Mouse (Mus musculus): ENCODE results near the gene Galm. TPM values are rescaled to one million over a fixed set of nuclear protein-coding genes. Genes with fewer than 3 reads are reported as not detected.

The Galm gene
- polyA plus RNA-seq, 3 experiments from 2014 or later: 36.2 to 50.6 (median 42.1) TPM

DNA sequence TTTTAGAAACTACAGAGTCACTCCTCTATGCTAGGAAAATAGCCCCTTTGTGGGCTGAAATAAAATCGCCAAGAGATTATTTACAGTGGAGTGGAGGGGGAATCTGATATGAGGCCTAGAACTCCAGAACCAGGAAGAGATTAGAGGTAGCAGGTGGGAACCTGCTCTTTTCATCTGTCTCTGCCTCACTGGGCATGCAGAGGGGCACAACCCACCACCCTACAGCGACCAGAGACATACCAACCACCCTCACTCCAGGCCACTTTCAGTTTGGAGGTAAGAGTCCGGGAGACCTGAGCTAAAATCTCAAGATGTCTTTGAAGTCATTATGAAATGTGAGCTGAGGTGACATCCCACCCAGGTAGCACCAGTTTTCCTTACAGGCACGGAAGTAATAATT lies 2.1 kb downstream of the Galm start:
- no peak for ATAC-seq

DNA sequence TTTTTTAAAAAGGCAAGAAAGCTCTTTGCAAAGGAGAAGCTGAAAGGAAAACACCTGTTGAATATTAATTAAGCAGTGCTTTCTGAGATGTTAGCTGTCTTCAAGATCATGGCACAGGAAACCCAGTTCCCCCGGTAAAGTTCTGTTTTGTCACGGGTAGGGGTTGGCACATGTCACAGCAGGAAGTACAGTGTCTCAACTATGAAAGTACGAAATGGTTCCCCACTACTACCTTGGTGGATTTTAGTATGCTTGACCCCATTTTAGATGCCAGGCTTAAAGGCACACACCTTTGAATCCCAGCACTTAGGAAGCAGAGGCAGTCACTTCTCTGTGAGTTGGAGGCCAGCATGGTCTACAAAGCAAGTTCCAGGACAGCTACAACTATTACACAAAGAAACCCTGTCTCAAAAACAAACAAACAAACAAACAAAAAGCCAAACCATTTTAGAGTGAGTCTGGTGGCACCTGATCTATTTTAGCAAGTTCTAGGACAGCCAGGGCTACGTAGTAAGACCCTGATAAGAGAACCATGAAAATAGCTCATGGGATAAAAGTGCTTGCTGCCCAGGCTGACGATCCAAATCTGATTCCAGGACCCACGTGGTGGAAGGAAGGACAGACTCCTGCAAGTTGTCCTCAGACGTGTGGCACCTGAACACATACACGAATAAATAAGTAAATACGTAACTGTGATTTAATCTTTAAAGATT lies 3.6 kb downstream of the Galm start:
- ATAC-seq: peak; percentile 81

DNA sequence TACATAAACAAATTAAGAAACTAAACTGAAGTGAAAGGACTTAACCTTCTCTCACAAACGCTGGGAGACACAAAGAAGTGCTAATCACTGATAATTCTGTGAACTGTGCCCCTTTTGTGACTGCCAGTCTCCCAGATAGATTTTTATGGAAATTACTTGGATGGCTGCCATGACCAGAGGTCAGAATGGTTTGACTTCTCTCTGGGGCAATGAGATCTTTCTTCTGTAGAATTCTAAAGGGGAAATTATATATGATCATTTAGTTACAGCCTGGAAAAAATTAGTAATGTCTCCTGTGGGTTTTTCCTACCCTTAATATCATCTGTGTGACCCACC lies 4.1 kb downstream of the Galm start:
- ATAC-seq: no peak

DNA sequence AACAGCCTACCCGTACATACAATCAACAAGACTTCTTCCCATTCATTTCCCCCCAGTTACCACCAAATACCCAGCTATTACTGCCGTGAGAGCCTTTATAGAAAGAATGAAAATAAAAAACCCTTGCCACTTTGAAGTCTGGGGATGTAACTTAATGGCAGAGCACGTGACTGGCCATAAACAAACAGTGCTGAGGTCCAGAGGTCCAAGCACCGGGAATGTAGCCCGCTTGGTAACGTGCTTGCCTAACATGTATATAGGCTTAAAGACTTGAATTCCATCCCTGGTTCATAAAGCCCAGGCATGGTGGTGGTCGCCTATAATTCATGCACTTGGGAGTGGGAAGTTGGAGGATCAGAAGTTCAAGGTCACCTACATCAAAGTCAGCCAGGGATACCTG lies 4.6 kb downstream of the Galm start:
- ATAC-seq: no peak

DNA sequence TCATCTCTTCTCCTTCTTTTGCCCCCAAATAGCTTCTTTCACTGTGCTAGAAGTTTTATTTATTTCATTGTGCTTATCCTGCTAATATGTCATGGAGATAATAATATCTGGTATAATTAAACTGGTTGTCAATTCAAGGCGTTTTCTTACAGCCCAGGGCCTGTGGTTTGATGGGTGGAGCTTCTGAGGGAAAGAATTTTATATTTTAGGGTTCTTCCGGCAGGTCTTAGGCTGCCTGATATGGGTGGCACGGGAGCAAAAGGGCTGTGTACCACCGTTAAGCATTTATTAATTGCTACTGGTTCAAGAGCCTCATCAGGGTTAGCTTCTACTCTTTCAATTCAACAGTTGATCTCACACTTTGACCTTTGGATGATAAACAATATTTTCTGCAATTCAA lies 5.2 kb downstream of the Galm start:
- ATAC-seq: peak; percentile 49

DNA sequence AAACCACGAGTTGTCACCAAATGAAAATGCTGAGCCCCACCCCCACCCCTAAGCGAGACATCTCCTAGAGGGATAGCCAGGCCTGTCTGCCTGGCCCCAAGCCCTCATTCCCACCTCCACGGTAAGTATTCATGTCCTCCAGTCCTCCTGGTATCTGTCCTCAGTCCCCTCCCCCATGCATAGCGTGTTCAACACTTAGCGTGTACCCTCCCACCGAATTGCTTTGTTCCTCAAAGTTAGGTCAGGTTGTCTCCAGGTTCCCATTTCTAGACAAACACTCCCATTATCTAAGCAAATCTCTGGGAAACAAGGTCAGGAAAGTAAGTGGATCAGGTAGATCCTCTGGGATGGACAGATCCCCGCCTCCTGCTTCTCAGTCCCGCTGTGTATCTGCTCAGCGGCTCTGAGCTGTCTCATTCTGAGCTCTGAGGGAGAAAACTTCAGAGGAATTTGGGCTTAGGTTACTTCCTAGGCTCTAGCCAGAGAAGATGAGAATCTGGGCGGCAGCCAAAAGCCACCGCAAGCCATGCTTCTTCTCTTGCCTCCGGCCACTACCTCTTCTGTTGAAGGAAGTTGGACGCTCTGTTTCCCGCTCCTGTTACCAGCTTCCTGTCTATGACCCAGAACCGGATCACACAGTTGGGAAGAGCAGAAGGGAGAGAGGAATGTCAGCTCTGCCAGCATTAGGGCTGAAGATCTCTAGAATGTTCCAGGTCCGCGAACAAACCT lies 11.3 kb downstream of the Galm start:
- no peak for ATAC-seq

DNA sequence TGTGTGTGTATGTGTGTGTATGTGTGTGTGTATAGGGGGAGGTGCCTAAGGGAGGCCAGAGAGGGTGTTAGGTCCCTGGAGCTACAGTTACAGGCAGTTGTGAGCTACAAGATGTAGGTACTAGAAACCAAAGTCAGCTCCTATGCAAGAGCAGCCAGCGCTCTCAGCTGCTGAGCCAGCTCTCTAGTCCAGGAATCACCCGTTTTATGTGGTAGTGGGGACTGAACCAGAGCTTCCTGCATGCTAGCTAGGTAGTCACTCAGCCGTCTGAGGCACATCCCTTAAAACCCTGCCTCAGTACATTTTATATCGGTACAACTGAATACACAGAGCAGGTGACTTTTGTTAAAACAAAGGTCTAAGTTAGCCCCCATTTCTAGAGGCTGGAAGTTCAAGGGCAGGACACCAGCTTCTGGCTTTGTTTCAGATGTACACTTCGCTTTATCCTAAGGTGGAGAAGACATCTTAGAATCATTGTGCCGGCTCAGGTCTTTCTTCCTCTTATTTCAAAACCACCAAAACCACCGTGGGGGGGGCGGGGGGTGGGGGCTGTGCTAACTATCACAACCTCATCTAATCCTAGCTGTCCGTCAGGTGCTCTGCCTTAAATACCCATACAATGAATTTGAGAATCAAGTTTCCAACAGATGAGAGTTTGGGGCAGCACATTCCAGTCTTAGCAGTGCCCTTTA lies 12.6 kb downstream of the Galm start:
- ATAC-seq: peak; percentile 97

DNA sequence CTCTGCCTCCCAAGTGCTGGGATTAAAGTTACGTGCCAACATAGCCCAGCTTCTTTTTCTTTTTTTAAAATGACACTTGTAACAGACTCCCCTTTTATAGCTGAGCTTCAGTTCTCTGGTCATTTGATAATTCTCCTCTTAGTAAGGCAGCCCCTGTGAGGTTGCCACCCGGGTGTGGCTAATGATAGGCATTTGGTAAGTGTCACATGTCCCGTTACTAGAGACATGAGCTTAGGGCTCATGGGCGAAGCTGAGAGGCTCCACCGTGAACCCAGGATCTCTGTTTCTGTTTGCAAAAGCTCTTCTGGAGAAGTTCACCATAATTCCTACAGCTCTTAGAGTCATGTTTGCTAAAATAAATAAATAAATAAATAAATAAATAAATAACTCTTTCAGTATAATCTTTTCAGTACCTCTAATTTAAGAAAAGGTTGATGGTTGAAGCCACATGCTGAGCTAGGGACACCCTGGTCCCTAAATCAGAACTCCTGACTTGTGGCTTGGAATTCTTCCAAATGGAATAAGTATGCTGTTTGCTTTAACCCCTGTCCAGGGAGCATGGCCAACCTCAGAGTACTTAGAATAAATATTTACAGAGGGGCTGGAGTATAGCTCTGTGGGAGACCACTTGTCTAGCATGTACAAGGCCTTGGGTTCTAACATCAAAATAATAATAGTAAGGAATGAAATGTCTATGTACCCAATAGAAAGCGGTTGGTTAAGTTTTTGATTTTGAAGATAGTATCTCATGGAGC lies 16.4 kb downstream of the Galm start:
- no peak for ATAC-seq

DNA sequence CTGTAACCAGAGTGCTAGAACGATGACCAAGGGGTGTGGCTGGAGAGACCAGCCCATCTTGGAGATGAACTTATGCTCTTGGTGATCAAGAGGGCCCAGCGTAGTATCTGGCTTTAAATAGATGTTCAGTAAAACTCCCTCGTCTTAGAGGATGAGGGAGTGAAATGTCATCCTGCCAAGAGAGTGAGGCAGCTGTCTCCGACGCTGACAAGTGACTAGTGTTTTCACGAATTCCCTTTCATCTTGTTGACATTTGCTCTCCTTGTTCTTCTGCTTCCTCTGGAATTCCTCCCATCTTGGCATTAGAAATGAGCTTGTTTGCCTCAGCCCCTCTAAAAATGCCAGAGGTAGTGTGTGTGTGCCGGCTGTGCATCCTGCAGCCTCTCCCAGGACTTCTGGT lies 17.9 kb downstream of the Galm start:
- ATAC-seq: peak; percentile 47

DNA sequence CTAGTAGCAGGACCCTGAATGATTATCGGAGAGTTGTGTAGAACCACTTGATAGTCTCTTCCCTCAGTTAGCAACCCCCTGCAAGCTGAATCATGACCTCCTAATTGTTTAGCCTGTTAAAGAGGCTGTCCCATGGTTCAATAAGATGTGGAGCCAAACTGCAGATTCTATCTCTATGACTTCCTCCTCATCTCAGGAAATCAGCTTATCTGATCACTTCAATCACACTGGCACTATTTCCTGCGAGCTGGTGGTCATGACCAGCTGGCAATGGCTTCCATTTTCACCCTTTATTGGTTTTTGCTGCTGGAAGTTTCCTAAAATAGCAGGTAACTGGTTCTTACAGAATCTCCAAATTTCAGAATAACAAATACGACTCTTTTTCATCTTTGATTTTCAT lies 18.5 kb downstream of the Galm start:
- ATAC-seq: peak; percentile 73

DNA sequence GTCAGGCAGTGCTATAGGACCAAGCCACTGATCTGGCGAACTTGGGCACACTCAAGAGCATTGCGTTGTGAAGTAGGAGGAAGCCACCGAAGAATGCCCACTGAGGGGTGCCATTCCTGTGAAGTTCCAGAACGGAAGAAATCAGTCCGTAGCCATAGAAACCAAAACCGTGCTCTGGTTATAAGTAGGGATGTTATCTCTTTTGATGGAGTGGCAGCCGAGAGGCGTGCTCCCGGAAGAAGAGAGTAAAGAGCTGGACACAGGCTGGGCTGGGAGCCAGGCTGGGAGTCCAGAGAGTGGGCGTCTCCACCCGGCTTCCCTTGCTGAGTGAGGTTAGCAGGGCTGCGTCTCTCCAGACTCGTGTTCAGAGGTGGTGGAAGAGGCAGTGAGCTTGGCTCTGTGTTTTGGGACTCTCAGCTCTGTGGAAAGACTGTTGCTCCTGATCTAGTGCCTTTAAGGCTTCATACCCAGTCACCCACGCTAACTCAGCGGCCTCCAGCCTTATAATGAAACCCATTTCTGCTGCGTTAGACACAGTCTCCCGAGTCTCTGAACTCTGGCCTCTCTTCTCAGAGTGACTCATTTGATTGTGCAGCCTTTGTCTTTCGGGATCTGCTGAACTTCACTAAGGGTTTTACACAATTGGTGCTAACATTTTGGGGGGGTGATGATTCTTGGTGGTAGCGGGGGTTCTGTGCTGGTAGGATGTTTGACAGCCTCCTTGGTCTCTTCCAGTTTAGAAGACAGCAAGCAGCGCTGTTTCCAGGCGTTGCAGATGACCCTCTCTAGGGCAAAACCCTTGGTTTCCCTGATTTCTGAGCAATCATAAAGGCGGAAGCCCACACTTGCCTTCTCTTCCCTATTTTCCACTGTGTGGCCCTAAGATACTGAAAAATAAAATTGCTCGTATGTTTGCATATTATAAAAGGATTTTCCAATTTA lies 21.1 kb downstream of the Galm start:
- no peak for ATAC-seq

DNA sequence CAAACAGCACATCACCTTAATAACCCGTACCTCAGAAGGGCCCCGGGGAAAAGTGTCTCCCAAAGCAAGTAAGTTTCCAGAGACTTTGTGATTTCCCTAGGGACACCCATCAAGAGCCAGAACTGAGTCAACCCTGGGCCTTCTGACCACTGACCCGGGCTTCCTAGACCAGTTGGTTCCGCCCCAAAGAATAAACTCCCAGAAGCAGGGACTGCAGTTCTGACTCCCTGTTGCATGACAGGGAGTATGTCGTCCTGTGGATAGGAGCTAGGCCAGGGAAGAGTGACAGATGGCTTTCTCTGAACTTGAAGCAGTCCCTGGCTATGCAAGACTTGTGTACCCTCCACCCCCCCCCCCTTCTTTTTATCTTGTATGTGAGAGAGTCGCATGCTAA lies 21.7 kb downstream of the Galm start:
- ATAC-seq: no peak

DNA sequence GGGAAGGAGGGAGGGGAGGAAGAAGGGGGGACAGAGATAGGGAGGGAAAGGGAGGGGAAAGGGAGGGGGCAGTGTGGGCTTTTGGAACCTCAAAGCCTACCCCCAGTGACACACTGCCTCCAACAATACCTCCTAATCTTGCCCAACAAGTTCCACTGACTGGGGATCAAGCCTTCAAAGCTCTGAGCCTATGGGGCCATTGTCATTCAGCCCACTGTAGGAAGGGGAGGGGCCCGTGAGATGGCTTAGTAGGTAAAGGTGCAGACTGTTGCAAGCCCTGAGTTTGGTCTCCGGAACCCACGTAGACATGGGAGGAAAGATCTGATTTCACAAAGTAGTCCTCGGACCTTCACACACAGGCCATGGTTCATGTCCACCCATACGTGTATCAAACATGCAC lies 24.1 kb downstream of the Galm start:
- ATAC-seq: no peak

DNA sequence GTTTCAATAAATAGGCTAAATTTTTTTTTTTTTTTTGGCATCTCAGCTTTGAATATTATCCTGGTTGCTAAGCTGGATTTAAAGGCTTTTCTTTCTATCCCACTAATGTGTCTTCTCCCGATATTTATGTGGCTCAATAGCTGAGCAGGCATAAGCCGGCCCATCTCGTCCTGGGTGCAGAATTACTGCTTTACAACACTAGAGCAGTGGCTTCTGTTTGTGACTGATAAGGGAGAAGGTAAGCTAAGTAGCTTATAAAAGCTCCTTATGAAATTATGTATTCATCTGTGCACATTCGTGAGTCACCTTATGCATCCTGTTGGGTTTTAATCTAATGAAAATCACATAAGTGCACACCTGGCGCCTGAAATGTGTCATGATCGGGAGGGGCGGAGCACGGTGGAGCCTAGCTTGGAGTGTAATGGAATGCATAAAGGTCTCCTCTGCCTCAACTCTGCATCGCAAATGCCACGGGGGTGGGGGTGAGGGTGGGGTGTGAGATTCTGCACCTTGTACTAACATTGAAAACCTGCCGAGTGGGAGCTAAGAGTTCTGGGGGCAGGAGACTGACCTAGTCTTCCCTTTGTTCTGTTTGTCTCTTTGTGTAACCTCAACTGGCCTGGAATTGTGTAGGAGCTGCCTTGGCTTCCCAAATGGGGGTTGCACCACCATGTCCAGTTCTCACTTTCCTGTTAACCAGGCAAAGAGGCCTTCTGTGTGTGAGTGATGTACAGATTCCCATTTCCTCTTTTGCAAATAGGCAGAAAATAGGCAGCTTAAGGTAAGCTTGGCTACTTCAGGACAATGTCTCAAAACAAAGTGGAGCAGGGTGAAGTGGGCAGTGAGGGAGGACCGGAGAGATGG lies 25.7 kb downstream of the Galm start:
- peak; percentile 53 for ATAC-seq

DNA sequence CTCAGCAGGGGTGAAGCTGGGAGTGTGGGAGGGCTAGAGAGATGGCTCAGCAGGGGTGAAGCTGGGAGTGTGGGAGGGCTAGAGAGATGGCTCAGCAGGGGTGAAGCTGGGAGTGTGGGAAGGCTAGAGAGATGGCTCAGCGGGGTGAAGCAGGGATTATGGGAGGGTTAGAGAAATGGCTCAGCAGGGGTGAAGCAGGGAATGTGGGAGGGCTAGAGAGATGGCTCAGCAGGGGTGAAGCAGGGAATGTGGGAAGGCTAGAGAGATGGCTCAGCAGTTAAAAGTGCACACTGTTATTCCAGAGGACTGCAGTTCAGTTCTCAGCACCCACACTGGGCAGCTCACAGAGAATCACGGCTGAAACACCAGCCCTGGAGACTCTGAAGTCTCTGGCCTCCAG lies 26.4 kb downstream of the Galm start:
- no peak for ATAC-seq

DNA sequence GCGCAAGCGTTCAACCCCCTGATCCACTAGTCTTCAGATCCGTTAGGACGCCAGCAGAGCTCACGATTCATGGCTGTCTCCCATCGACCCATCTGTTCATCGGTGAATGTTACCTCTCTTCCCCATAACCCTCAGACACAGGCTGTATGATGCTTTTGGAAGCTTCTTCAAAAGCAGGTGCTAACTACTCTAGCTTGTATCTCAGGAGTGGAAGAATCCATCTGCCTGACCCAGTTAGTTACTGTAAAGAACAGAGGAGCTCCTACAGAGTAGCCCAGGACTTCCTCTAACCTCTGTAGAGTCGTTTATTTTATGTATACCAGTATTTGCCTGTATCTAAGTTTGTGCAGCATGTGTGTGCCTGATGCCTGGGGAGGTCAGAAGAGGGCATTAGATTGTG lies 29.6 kb downstream of the Galm start:
- peak; percentile 13 for ATAC-seq

DNA sequence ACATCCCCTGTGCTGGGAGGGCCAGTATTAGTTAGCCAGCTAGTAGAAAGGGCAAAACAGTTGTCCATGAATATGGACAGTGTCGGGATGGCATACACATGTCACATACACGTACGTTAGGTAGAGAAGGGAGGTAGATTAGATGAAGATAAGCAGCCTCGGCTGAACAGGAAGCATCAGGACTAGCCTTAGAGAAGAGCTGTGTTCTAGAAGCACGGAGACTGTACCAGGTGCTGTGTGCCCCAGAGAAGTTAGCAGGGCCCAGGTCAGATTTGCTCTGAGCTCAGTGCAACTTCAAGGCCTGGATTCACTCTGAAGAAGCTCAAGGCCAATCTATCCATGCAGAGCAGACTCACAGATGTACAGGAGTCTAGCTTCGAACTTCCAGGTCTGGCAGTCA lies 30.2 kb downstream of the Galm start:
- peak; percentile 44 for ATAC-seq

DNA sequence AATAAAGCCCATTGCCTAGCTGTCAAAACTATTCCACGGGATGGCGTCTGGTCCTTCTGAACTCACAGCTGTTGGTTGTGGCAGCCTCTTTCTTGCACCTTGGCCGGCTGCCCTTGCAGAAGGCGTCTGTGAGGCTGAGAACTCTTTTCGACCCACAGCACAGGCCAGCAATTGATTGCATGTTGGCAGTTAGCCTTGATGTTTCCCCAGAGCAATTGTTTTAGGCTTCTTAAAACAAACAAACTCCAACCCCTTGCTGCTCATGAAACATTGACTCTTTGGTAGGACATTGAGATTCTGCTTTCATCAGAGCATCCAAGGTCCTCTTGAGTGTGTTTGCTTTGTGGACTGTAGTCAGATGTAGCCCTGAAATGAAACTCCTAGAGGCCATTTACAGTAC lies 33.2 kb downstream of the Galm start:
- no peak for ATAC-seq

DNA sequence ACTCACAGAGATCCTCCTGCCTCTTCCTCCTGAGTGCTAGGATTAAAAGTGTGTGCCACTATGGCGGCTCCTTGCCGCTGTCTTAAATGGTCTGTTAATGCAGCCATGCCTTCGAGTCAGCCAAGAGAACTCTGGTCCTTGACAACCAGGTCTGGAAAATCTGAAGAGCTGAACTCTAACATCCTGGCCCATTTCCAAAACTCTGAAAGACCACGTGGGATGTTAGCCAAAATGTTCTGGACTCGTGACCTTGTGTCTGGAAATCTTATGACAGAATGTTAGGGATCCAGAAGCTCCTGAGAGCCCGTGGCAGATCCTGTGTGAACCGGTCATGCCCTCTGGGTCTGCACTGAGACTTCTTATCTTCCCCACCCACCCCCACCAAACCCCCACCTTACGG lies 36.7 kb downstream of the Galm start:
- ATAC-seq: no peak

DNA sequence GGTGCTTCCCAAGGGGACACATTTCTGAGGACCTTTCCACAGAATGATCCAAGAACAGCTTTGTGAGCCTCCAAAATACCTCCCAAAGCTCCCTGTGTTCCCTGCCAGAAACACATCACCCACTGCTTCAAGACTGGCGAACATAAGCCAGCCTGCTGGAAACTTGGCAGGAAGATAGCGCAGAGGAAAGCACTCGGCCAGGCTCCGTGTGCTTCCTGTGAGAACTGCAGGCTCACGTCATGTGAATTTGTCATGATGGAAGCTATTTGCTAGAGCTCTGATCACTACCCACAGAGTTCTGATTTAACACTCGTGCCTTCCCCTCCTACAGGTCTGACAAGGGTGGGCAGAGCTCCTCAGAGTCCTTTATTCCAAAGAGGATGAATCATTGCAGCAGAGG lies 38.5 kb downstream of the Galm start:
- no peak for ATAC-seq

DNA sequence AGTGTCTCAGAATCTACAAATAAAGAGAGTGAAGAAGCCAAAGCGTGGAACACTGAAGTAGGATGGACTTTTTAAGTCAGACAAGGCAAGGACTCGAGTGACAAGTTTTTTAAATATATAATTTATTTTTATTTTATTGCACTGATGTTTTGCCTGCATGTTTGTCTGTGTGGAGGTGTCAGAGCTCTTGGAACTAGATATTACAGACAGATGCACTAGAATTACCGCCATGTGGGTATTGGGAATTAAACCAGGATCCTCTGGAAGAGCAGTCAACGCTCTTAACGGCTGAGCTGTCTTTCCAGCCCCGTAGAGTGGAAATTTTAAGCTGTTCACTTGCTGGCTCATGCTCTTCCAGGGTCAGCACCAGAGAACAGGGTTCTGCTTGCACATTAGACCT lies 39.1 kb downstream of the Galm start:
- ATAC-seq: no peak
